Mouse (Mus musculus) heart, postnatal 36 days (tissue): ENCODE data around the gene Hdgfl2. TPM values are rescaled to one million over a fixed set of nuclear protein-coding genes. Genes with fewer than 3 reads are reported as not detected.

Experiments used
- DNase-seq, 2 experiments: peaks; one replicate each; pipeline ENCODE4 v3.0.0; 2021 to 2022
- intact Hi-C: fragments of 180-260 bp; cut with DNase I; formaldehyde crosslinking; loops from one replicate; pipeline ENCODE4 v1.15.1; 2025
- total RNA-seq, 2 experiments: library from RNA; stranded (reverse); gene quantifications; 2 replicates each; pipeline ENCODE4 v1.2.3; 2021

Gene Hdgfl2
- 10 to 100 TPM; 37.5 to 41.1 TPM for total RNA-seq

- peak; percentile 98 to 99 for DNase-seq
- intact Hi-C loops, result no loop called here
These were observed at the start of gene Hdgfl2 for GRCm38 (mm10) chr17:56078880-56079795. Hdgfl2 (plus strand) TSS chr17:56079634.

GRCm38 (mm10) chr17:56030238-56030870 lies 49.1 kb upstream of the Hdgfl2 start:
- intact Hi-C loops, result no loop called here
- DNase-seq, result peak in 1 of 2 experiments; percentile 7

GRCm38 (mm10) chr17:56030919-56031318 lies 48.5 kb upstream of the Hdgfl2 start:
- DNase-seq, result peak in 1 of 2 experiments; percentile 45
- intact Hi-C loops, result no loop called here

- no peak for DNase-seq
- intact Hi-C loops, result no loop called here
These were observed 48.0 kb upstream of the Hdgfl2 start for GRCm38 (mm10) chr17:56031431-56031830.

- intact Hi-C loops, result no loop called here
- DNase-seq, result peak in 1 of 2 experiments; percentile 12
These were observed 47.2 kb upstream of the Hdgfl2 start for GRCm38 (mm10) chr17:56032127-56032733.

GRCm38 (mm10) chr17:56032831-56033230 lies 46.6 kb upstream of the Hdgfl2 start:
- peak in 1 of 2 experiments; percentile 9 for DNase-seq
- intact Hi-C loops, result no loop called here

GRCm38 (mm10) chr17:56034040-56034725 lies 45.3 kb upstream of the Hdgfl2 start:
- intact Hi-C loops, result no loop called here
- peak in 1 of 2 experiments; percentile 33 for DNase-seq

- DNase-seq, result peak in 1 of 2 experiments; percentile 10
- intact Hi-C loops, result loop anchor here (5.0 kb wide), 1 partner anchor 77 kb away; the partner anchor contains the start of gene Yju2
These were observed 44.7 kb upstream of the Hdgfl2 start for GRCm38 (mm10) chr17:56034726-56035100.

DNA sequence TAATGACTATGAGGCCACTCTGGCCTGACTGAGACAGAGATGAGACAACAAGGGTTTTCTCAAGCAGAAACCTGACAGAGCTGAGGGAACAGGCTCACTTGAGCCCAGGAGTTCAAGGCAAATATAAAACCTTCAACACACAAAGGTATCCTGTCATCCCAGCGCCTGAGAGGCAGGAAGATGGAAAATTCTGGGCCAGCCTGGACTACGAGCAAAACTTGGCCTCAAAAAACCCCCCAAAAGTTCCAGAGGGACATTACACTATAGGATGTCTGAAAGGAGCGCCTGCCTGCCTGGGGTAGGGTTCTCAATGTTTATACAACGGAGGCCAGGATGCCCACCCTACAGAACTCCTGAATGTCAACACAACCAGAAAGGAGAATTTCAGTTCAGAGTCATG lies 44.2 kb upstream of the Hdgfl2 start:
- DNase-seq, result no peak
- intact Hi-C loops, result loop anchor here (5.0 kb wide), 1 partner anchor 78 kb away; the partner anchor contains the start of gene Yju2

GRCm38 (mm10) chr17:56036176-56036900 lies 43.1 kb upstream of the Hdgfl2 start, which contains the start of gene Sh3gl1:
Sh3gl1 (minus strand) TSS chr17:56036635.
- DNase-seq, result peak; percentile 99 to 100
- intact Hi-C loops, result loop anchor here (5.0 kb wide), 1 partner anchor 79 kb away; the partner anchor contains the start of gene Yju2

- intact Hi-C loops, result loop anchor here (5.0 kb wide), 1 partner anchor 80 kb away; the partner anchor contains the start of gene Yju2
- DNase-seq, result no peak
These were observed 42.5 kb upstream of the Hdgfl2 start for GRCm38 (mm10) chr17:56036901-56037287.

- intact Hi-C loops, result loop anchor here (5.0 kb wide), 1 partner anchor 81 kb away; the partner anchor contains the start of gene Yju2
- no peak for DNase-seq
These were observed 40.7 kb upstream of the Hdgfl2 start for GRCm38 (mm10) chr17:56038583-56039261.

DNA sequence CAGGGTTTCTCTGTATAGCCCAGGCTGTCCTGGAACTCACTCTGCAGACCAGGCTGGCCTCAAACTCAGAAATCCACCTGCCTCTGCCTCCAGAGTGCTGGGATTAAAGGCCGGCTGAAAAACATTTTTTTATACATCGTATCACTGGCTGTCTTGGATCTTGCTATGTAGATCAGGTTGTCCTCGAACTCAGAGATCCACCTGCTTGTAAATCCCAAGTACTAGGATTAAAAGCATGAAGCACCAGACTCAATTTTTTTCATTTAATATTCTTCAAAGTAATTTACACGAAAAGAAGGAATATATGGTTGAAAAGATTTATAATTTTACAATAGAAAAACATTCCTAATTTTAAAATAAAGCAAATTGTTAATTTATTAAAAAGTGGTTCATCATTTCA lies 40.1 kb upstream of the Hdgfl2 start:
- intact Hi-C loops, result loop anchor here (5.0 kb wide), 1 partner anchor 82 kb away; the partner anchor contains the start of gene Yju2
- DNase-seq, result no peak

DNA sequence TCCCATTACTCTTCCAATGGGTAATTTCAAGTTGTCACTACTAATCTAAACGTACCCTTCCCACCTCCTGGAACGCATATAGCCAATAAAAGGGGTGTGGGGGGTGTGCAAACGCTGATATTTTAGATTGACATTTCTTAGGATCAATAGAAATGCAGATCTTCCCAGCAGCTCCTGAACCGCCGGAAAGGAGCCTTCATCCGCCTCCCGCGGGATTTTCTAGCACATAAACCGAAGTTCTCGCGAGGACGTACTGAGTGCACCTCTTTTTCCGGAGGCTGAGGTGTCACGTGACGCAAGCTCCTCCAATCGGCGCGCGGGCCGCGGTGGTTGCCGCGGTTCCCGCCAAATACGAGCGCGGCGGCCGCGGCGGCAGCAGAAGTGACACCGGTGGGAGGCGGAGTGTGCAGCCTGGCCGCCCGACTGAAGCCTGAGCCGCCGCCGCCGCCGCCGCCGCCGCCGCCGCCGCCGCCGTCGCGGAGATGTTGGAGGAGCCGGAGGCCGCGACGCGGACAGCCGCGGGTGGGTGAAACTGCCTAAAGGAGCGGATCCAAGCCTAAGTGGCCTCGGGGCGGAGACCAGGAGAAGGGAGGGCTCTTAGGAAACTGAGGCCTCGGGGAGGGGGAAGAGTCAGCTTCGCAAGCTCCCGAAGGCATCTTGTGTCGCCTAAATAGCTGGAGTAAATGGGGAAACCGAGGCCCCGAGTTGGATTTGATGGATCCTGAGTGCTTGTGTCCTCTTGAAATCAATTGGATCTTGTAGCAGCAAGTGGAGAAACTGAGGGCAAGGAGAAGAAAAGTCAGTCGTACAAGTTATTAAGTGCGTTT lies 39.2 kb upstream of the Hdgfl2 start, which contains the start of gene Chaf1a:
Chaf1a (plus strand) TSS at position 410 of the 827 bp plus-strand sequence.
- intact Hi-C loops, result loop anchor here (2.0 kb wide), 1 partner anchor 33 kb away; no protein-coding TSS in a partner anchor
- peak; percentile 93 to 96 for DNase-seq

DNA sequence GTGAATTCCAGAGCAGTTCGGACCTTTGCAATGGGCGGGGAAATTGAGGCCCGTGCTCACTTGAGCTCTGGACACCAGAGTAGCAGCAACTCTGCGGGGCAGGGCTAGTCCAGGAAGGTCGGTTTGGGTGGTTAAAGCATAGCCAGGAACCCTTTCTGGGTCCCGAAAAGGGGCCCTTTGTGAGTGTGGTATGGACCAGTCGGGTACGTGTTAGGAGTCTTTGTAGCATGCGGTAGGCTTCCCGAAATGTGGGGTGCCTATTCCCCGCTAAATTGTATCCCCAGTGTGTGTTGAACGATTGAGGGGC lies 38.6 kb upstream of the Hdgfl2 start:
- intact Hi-C loops, result loop anchor here (2.0 kb wide), 1 partner anchor 32 kb away; no protein-coding TSS in a partner anchor
- no peak for DNase-seq

DNA sequence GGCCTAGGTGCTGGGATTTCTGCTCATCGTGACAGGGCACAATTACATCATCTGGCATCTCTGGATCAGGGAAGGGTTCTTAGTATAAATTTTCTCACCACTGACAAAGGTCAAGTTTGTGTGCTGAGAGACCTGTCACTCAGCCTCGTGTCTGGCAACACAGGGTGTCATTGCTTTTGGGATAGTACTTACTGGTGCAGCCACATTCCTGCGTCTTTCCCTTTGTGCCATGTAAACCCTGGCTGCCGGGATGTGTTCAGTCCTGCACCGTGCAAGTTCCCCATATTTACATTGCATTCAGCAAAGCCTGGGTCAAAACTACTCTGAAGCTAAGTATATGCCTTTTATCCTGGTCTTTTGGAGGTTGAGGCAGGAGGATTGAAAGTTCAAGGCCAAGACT lies 28.1 kb upstream of the Hdgfl2 start:
- DNase-seq, result no peak
- intact Hi-C loops, result no loop called here

DNA sequence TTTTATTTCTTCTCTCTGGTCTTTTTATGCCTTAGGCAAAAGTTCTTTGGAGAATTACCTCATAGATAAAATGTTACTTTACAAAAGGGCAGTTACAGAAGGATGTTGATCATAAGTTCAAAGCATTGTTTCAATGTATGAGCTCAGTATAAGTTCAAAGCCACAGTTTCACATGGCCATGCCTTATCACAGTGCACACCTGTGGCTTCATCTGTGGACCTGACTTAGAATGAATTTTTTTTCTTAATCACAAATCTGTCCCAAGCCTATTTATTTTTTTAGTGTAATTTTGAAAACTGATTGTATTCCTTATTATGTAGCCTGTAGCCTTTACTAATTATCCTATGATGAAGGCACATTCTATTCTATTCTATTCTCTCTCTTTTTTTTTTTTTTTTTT lies 24.5 kb upstream of the Hdgfl2 start:
- intact Hi-C loops, result no loop called here

More for the DNA sequence above, 24.5 kb upstream of the Hdgfl2 start:
- no peak for DNase-seq
